Mouse (Mus musculus) embryo, embryonic 11 days (tissue): Measurements from ENCODE around the gene Milr1.
A peak's percentile ranks its signal among the peaks of the same experiment; 100 is the strongest.
"Not testable (repeated sequence)": the region's sequence is repeated elsewhere in the genome, so short reads cannot be mapped to it uniquely, and the experiment has no call there.

Experiments used
- DNase-seq: peaks from one replicate; pipeline ENCODE4 v3.0.0-alpha.2; 2015

Milr1 gene

GRCm38 (mm10) chr11:106736614-106737013, 14.4 kb upstream of the Milr1 start:
- no peak for DNase-seq

DNA sequence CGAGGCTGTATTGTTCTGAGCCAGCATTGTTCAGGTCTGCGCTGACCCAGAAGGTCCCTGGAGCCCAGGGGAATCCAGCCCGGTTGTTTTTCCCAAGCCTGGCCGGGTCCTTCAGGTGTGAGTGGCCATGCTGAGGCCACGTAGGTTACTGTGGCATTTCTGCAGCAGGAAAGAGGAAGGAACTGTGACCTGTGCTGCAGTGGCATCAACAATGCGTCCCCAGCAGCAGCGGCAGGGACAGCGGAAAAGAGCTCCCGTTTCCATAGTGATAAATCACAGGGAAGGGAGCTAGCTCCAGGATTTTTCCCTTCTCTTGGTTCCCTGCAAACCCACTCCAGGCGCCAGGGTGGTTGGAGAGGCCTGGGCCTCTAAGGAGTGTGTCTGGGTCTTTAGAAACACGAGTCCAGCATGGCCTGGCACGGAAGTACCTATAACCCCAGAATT, 13.8 kb upstream of the Milr1 start:
- DNase-seq = peak; percentile 55

GRCm38 (mm10) chr11:106739116-106739515, 11.9 kb upstream of the Milr1 start:
- DNase-seq = no peak

DNA sequence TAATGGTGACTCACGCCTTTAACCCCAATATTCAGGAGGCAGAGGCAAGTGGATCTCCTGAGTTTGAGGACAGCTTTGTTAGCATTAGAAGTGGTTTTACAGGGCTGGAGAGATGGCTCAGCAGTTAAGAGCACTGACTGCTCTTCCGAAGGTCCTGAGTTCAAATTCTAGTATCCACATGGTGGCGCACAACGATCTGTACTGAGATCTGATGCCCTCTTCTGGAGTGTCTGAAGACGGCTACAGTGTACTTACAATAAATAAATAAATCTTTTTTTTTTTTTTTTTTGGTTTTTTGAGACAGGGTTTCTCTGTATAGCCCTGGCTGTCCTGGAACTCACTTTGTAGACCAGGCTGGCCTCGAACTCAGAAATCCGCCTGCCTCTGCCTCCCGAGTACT, 10.3 kb upstream of the Milr1 start:
- DNase-seq = not testable (repeated sequence)

DNA sequence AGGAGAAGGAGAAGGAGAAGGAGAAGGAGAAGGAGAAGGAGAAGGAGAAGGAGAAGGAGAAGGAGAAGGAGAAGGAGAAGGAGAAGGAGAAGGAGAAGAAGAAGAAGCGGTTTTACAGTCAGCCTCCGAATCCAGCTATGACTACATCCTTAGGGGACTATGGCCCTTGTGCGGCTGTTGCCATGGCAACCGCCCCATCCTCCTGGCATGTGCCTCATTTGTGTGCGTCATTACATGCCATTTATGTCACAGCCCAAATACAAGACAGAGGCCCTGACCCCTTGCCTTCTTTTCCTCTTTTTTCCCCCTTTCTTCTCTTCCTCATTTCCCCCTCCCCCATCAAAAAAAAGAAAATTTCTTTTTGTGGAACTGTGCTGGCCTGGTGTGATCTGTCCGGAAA, 9.8 kb upstream of the Milr1 start:
- DNase-seq = peak; percentile 74

- DNase-seq = no peak
Measured at GRCm38 (mm10) chr11:106741826-106742225, 9.2 kb upstream of the Milr1 start.

DNA sequence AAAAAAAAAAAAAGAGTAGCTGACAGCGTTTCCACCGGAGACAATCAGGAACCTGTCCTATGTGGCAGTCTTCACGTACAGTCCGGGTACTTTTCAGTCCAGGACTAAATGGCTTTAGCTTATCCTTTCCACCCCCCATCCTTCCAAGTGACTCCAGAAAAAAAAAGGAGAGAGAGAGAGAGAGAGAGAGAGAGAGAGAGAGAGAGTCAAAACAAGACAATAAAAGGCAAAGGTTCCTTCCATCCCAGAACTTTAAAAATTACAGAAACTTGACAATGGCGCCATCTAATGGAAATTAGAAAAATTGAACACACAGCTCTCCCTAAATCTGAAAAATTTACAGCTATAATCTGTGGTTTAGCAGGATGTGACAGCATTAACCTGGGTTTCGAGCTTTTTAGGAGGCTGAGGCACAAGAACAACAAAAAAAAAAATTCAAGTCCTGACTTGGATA, 8.6 kb upstream of the Milr1 start:
- DNase-seq = peak; percentile 43

GRCm38 (mm10) chr11:106744949-106745348, 6.1 kb upstream of the Milr1 start:
- no peak for DNase-seq

GRCm38 (mm10) chr11:106749557-106750120, 1.4 kb upstream of the Milr1 start:
- DNase-seq = not testable (repeated sequence)

DNA sequence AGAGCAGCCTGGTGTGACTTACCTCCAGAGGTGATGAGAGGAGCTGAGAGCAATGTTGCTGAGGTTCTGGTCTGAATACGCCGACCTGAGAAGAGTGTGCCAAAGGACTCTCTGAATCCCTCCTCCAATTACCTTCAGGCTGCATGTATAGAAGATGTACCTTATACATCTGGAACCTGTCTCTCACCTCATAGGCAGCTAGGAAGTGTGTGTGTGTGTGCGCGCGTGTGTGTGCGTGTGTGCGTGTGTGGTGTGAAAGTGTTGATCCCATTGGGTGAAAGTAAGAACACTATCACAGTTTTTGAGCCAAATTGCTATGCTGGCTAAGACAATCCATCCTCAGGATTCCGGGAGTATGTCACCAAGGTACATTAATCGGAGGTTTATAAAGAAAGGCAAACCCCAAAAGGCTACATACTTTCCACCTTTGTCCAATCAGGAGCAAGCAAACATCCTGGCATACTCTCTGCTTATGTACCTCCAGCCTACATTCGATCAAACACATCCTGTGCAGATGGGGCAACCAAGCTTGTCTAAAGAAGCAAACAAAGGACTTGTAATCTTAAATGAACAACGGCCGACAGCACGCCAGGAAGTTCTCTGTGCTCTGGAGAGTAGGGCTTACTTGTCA, 790 bp upstream of the Milr1 start, which contains the start of gene Pecam1:
TSS of gene Pecam1 (minus strand) at position 508 of the 631 bp plus-strand sequence.
- no peak for DNase-seq

GRCm38 (mm10) chr11:106752103-106752502, 1.1 kb downstream of the Milr1 start:
- DNase-seq = no peak

GRCm38 (mm10) chr11:106753314-106753713, 2.3 kb downstream of the Milr1 start:
- no peak for DNase-seq

GRCm38 (mm10) chr11:106755583-106755982, 4.6 kb downstream of the Milr1 start:
- DNase-seq = no peak

- DNase-seq = no peak
Measured at GRCm38 (mm10) chr11:106759028-106759427, 8.0 kb downstream of the Milr1 start.

GRCm38 (mm10) chr11:106760511-106760910, 9.5 kb downstream of the Milr1 start:
- DNase-seq = no peak

GRCm38 (mm10) chr11:106762139-106762799, 11.2 kb downstream of the Milr1 start:
- peak; percentile 49 for DNase-seq

GRCm38 (mm10) chr11:106762800-106763185, 11.8 kb downstream of the Milr1 start:
- DNase-seq = no peak

GRCm38 (mm10) chr11:106766611-106767162, 15.7 kb downstream of the Milr1 start:
- no peak for DNase-seq

GRCm38 (mm10) chr11:106767516-106767915, 16.5 kb downstream of the Milr1 start:
- no peak for DNase-seq

- no peak for DNase-seq
Measured at GRCm38 (mm10) chr11:106770195-106770974, 19.4 kb downstream of the Milr1 start.

DNA sequence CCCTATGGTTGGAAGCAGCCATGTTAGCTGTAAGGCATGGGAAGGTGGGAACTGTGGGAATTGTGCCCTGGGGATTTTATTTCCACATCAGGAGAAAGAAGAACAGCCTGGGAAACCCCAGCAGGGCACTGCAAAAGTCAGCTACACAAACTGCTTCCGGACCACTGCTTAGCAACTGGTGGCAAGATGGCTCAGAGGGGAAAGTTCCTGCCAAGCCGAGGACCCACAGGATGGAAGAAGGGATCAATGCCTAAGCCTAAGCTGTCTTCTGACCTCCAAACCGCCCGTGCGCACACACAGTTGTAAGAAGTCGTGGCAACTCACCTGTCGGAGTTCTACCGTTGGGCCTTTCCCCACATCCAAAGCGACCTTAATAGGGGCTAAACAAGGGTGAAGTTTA, 22.0 kb downstream of the Milr1 start:
- DNase-seq = no peak

DNA sequence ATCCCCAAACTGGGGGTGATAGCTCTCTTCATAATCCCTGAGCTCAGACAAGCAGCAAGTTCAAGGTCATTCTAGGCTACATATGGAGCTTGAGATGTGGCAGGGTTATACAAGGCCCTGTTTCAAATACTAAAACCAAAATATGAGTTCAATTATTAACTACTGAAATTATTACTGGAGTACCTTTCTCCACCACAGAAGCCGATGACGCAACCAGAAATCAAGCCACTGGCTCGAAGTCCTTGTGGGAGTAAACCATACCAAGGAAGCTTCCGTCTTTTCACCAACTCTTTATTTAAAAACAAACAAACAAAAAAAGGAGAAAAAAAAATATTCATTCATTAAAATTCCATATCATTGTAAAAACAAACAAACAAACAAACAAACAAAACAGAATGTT, 25.9 kb downstream of the Milr1 start:
- no peak for DNase-seq

- DNase-seq = no peak
Measured at GRCm38 (mm10) chr11:106777395-106777794, 26.4 kb downstream of the Milr1 start.
